Mouse (Mus musculus) ES-Bruce4 (cell line): Measurements from ENCODE around the gene Ccl25.

Experiments
- CTCF ChIP-seq: IDR thresholded peaks from one replicate; pipeline ENCODE4 v1.8.1; 2011; ENCODE audit warnings: low read depth, low read length
- EP300 ChIP-seq: IDR thresholded peaks from 2 replicates; pipeline ENCODE4 v1.6.1; 2011; ENCODE audit warnings: low read depth, low read length; ENCODE audit not compliant: insufficient read depth

DNA sequence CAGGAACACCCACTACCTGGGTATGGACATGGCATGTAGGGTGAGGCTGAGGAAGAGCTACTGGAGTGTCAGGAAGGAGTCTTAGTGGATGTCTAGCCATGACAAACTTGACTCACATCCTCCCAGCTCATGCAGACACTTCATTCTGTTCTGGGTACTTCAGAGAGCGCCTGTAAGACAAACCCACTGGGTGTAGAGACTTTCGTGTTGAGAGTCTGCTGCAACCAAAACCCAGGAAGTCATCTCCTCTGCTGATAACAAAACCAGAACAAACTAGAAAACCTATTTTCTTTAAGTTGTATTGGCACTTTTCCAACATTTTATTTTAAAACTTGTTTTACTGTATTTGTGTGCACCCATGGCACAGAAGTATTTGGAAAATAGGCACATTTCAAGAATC, 19.2 kb upstream of the Ccl25 start:
- no peak for TF ChIP-seq EP300
- no peak for TF ChIP-seq CTCF
